Mouse (Mus musculus): Measurements from ENCODE around the gene Eras. TPM values are rescaled to one million over a fixed set of nuclear protein-coding genes. Genes with fewer than 3 reads are reported as not detected.

Eras gene
- 0.07 and 0.17 TPM in 2 replicates for polyA plus RNA-seq (2012; rRNA removed)

GRCm38 (mm10) chrX:7928270-7928790, at the start of gene Eras:
Eras (minus strand) TSS chrX:7928607.

GRCm38 (mm10) chrX:7977892-7978291, 49.5 kb upstream of the Eras start, which contains the start of gene Gata1:
Gata1 (minus strand) TSS chrX:7978071.

GRCm38 (mm10) chrX:7947108-7947899, 18.9 kb upstream of the Eras start, which contains the start of gene Hdac6:
Hdac6 (minus strand) TSS chrX:7947889.

GRCm38 (mm10) chrX:7919601-7920383, 8.6 kb downstream of the Eras start, which contains the start of gene Pcsk1n:
Pcsk1n (plus strand) TSS chrX:7919822.

GRCm38 (mm10) chrX:7909242-7909641, 19.2 kb downstream of the Eras start, which contains the start of gene Gm10490:
Gm10490 (plus strand) TSS chrX:7909542.

GRCm38 (mm10) chrX:7907735-7908134, 20.7 kb downstream of the Eras start, which contains the start of gene Gm10491:
Gm10491 (minus strand) TSS chrX:7907835.

GRCm38 (mm10) chrX:7898880-7899874, 29.2 kb downstream of the Eras start, which contains the start of the genes Pqbp1 and Timm17b:
Pqbp1 (minus strand) TSS chrX:7899269.
Timm17b (plus strand) TSS chrX:7899357.

GRCm38 (mm10) chrX:7883841-7884567, 44.4 kb downstream of the Eras start, which contains the start of gene Slc35a2:
Slc35a2 (plus strand) TSS chrX:7884028.

GRCm38 (mm10) chrX:7878007-7878419, 50.4 kb downstream of the Eras start, which contains the start of gene Pim2:
Pim2 (plus strand) TSS chrX:7878262.

Other genes starting within 250 kb of the Eras start
- gene Magix, start 247.4 kb downstream of the Eras start, polyA plus RNA-seq (2012; rRNA removed): 0.31 and 0.51 TPM in 2 replicates
- 30.8 and 32.1 TPM in 2 replicates for gene Gpkow, start 231.5 kb downstream of the Eras start, polyA plus RNA-seq (2012; rRNA removed)
- 43.1 and 49.2 TPM in 2 replicates for gene Wdr45, start 214.3 kb downstream of the Eras start, polyA plus RNA-seq (2012; rRNA removed)
- 0.35 and 0.49 TPM in 2 replicates for gene Gm45208, start 206.4 kb downstream of the Eras start, polyA plus RNA-seq (2012; rRNA removed)
- 110 and 112 TPM in 2 replicates for gene Praf2, start 200.2 kb downstream of the Eras start, polyA plus RNA-seq (2012; rRNA removed)
- gene Ccdc120, start 177.7 kb downstream of the Eras start, polyA plus RNA-seq (2012; rRNA removed): 75.3 and 82.4 TPM in 2 replicates
- gene Tfe3, start 166.0 kb downstream of the Eras start, polyA plus RNA-seq (2012; rRNA removed): 10.8 and 12.2 TPM in 2 replicates
- gene Gripap1, start 138.8 kb downstream of the Eras start, polyA plus RNA-seq (2012; rRNA removed): 82.2 and 88.5 TPM in 2 replicates
- 5.8 and 6.5 TPM in 2 replicates for gene Kcnd1, start 106.3 kb downstream of the Eras start, polyA plus RNA-seq (2012; rRNA removed)
- 37.3 and 40.7 TPM in 2 replicates for gene Otud5, start 87.2 kb downstream of the Eras start, polyA plus RNA-seq (2012; rRNA removed)
- 23.3 and 24.1 TPM in 2 replicates for gene Pim2, start 50.3 kb downstream of the Eras start, polyA plus RNA-seq (2012; rRNA removed)
- 49.2 and 53.2 TPM in 2 replicates for gene Slc35a2, start 44.6 kb downstream of the Eras start, polyA plus RNA-seq (2012; rRNA removed)
- 198 and 220 TPM in 2 replicates for gene Pqbp1, start 29.3 kb downstream of the Eras start, polyA plus RNA-seq (2012; rRNA removed)
- gene Timm17b, start 29.2 kb downstream of the Eras start, polyA plus RNA-seq (2012; rRNA removed): 41.4 and 42.9 TPM in 2 replicates
- not detected in 2 replicates for gene Gm10491, start 20.8 kb downstream of the Eras start, polyA plus RNA-seq (2012; rRNA removed)
- not detected in 2 replicates for gene Gm10490, start 19.1 kb downstream of the Eras start, polyA plus RNA-seq (2012; rRNA removed)
- 122 and 133 TPM in 2 replicates for gene Pcsk1n, start 8.8 kb downstream of the Eras start, polyA plus RNA-seq (2012; rRNA removed)
- gene Hdac6, start 19.3 kb upstream of the Eras start, polyA plus RNA-seq (2012; rRNA removed): 114 and 115 TPM in 2 replicates
- gene Gata1, start 49.5 kb upstream of the Eras start, polyA plus RNA-seq (2012; rRNA removed): 0.04 TPM in 2 replicates
- 0.62 and 1.5 TPM in 2 replicates for gene Glod5, start 89.9 kb upstream of the Eras start, polyA plus RNA-seq (2012; rRNA removed)
- 40.4 and 40.9 TPM in 2 replicates for gene Suv39h1, start 146.2 kb upstream of the Eras start, polyA plus RNA-seq (2012; rRNA removed)
- 0.53 and 0.60 TPM in 2 replicates for gene Was, start 161.9 kb upstream of the Eras start, polyA plus RNA-seq (2012; rRNA removed)
- gene Wdr13, start 204.3 kb upstream of the Eras start, polyA plus RNA-seq (2012; rRNA removed): 270 and 294 TPM in 2 replicates
- gene Rbm3, start 217.3 kb upstream of the Eras start, polyA plus RNA-seq (2012; rRNA removed): 369 and 393 TPM in 2 replicates
- gene Tbc1d25, start 247.6 kb upstream of the Eras start, polyA plus RNA-seq (2012; rRNA removed): 28.9 and 29.2 TPM in 2 replicates